Mouse (Mus musculus) midbrain, postnatal 0 days (tissue): ENCODE data around the gene Rap1a. TPM values are rescaled to one million over a fixed set of nuclear protein-coding genes. Genes with fewer than 3 reads are reported as not detected.

Source experiments
- ATAC-seq: fragments of 200-750 bp; cut with Nextera tagmentation; 2 replicates; pipeline ENCODE4 v1.8.0; 2017; ENCODE audit warnings: moderate number of reproducible peaks, mild to moderate bottlenecking, moderate TSS enrichment, moderate library complexity; ENCODE audit not compliant: low FRiP score
- DNase-seq: peaks from one replicate; pipeline ENCODE4 v3.0.0-alpha.2; 2015; ENCODE audit warnings: low spot score
- H3K27ac ChIP-seq: fragments of 300-500 bp; sonication (generic); 2 replicates; pipeline ENCODE4 v1.5.1; 2014; ENCODE audit warnings: low read depth, mild to moderate bottlenecking, low read length, mixed read lengths
- H3K27me3 ChIP-seq: fragments of 300-500 bp; sonication (generic); 2 replicates; pipeline ENCODE4 v1.6.1; 2014; ENCODE audit warnings: low read length, control low read depth, mixed read lengths; ENCODE audit not compliant: insufficient read depth
- H3K36me3 ChIP-seq: fragments of 300-500 bp; sonication (generic); 2 replicates; pipeline ENCODE4 v1.6.1; 2014; ENCODE audit warnings: low read length, control low read depth, mixed read lengths; ENCODE audit not compliant: insufficient read depth
- H3K4me1 ChIP-seq: fragments of 300-500 bp; sonication (generic); 2 replicates; pipeline ENCODE4 v1.6.1; 2014; ENCODE audit warnings: mild to moderate bottlenecking, control low read depth, antibody characterized with exemption, low read length, mixed read lengths; ENCODE audit not compliant: insufficient read depth
- H3K4me2 ChIP-seq: fragments of 300-500 bp; sonication (generic); 2 replicates; pipeline ENCODE4 v1.6.1; 2014; ENCODE audit warnings: low read depth, mild to moderate bottlenecking, low read length, mixed read lengths; ENCODE audit not compliant: poor library complexity, severe bottlenecking
- H3K4me3 ChIP-seq: fragments of 300-500 bp; sonication (generic); 2 replicates; pipeline ENCODE4 v1.5.1; 2014; ENCODE audit warnings: low read depth, mild to moderate bottlenecking, low read length, moderate library complexity
- H3K9ac ChIP-seq: fragments of 300-500 bp; sonication (generic); replicated peaks from 2 replicates; pipeline ENCODE4 v1.6.1; 2014; ENCODE audit warnings: mild to moderate bottlenecking, low read length, moderate library complexity, mixed read lengths; ENCODE audit not compliant: poor library complexity, severe bottlenecking
- H3K9me3 ChIP-seq: fragments of 300-500 bp; sonication (generic); 2 replicates; pipeline ENCODE4 v1.6.1; 2016; ENCODE audit warnings: low read length, control low read depth
- CTCF ChIP-seq: IDR thresholded peaks from 2 replicates; pipeline ENCODE4 v1.5.1; 2016; ENCODE audit warnings: antibody characterized with exemption, mild to moderate bottlenecking
- WGBS: fragments of 180-500 bp; shearing (Covaris S2); extraction: QIAGEN DNeasy Blood & Tissue Kit; methylation state at CpG from one replicate; pipeline ENCODE4 v1.1.7; 2014; 5-methylcytosine and 5-hydroxymethylcytosine counted together
- polyA plus RNA-seq: library from polyadenylated mRNA; unstranded; fragments of >200 nt; fragmentation: Nextera tagmentation; extraction: Ambion mirVana; gene quantifications from 2 replicates; pipeline ENCODE4 v1.2.1, GENCODE M21; 2015
- total RNA-seq: library from RNA; depleted of rRNA; stranded (reverse); fragments of >200 nt; gene quantifications from 2 replicates; pipeline ENCODE4 v1.2.3, GENCODE M21; 2014

Rap1a gene
- total and polyA plus RNA-seq, 2 experiments from 2014 or later: 27.1 to 66.0 TPM

DNA sequence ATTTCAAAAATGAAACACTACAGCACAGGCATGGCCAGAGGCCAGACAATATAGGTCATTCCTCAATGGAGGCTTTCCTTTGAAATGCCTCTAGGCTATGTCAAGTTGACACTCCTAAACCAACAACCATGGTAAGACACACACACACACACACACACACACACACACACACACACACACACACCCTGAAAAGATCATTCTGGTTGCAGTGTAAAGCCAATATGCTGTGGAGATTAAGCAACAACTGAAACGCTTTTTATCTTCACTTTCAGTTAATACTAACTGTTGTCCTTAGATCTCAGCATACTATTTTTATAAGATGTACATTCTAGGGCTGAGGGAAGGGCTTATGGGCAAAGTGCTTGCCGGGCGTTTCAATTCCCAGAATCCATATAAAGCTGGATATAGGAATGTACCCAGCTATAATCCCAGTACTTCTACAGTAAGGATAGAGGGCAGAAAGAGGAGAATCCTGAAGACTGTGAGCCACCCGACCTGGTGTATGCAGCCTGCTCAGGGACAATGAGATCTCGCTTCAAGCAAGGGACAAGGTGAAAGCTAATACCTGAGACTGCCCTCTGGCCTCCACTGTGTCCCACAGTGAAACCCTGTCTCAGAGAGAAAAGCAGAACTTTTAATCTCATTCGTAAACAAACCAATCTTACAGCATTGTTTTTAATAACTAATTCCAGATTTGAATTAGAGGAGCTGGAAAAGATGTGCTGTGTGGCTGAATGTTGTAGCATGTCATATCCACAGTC is 43.6 kb downstream of the Rap1a start:
- H3K27me3 ChIP-seq: no peaks in the 10 kb centered on the region
- H3K4me3 ChIP-seq: no peak overlapping the region
- H3K36me3 ChIP-seq: no peaks in the 10 kb centered on the region
- DNase-seq (no peak), ATAC-seq (no peak)
- no peak overlapping the region for H3K9ac ChIP-seq
- TF ChIP-seq CTCF: no peak
- H3K4me1 ChIP-seq: no peaks in the 10 kb centered on the region
- no peak overlapping the region for H3K27ac ChIP-seq
- 66% methylated on average over 6 of the region's 6 CpGs for WGBS
- no peak overlapping the region for H3K4me2 ChIP-seq
- H3K9me3 ChIP-seq: no peaks in the 10 kb centered on the region

DNA sequence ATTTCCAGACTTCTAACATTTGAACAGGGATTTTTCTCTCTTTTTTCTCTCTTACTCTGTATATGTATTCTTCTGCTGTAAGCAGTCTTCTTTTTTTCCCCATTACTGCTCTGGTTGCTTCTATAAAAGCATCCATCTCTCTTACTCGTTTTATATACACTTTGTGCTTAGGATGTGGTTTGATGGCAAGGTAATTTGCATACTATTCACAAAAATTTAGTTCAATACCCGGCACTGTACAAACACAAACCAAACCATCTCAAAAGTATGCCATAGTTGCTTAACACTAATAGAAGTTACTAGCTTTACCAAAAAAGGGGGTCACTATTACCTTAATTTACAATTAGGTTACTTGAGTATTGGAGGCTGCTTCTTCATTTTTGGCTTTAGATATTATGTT is 44.6 kb downstream of the Rap1a start:
- Histone ChIP-seq H3K9me3 (no peaks in the 10 kb centered on the region), H3K36me3 (no peaks in the 10 kb centered on the region), H3K9ac (no peak overlapping the region), H3K4me3 (no peak overlapping the region), H3K4me2 (no peak overlapping the region), H3K27ac (no peak overlapping the region), H3K4me1 (no peaks in the 10 kb centered on the region), H3K27me3 (no peaks in the 10 kb centered on the region)
- DNase-seq (no peak), ATAC-seq (no peak)
- WGBS: 70% methylated on average over 2 of the region's 2 CpGs
- TF ChIP-seq CTCF: no peak

DNA sequence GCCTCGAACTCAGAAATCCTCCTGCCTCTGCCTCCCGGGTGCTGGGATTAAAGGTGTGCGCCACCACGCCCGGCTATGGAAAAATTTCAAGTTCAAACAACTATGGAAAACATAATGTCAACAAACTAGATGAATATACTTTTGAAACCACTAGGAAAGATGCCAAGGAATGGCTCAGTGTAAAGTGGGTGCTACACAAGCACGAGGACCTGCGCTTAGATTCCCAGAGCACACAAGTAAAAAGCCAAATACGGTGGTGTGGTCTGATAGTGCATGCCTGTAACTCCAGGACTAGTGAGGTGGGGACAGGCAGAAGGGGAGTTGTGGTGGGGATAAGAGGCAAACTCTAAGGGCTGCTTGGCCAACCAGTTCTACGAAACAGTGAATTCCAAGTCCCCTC is 46.0 kb downstream of the Rap1a start:
- Histone ChIP-seq H3K4me3 (no peak overlapping the region), H3K27ac (no peak overlapping the region), H3K4me1 (no peaks in the 10 kb centered on the region), H3K36me3 (no peaks in the 10 kb centered on the region), H3K9me3 (no peaks in the 10 kb centered on the region), H3K4me2 (no peak overlapping the region), H3K9ac (no peak overlapping the region), H3K27me3 (no peaks in the 10 kb centered on the region)
- DNase-seq: no peak
- no peak for TF ChIP-seq CTCF
- WGBS: 98% methylated on average over 9 of the region's 9 CpGs
- ATAC-seq: no peak

DNA sequence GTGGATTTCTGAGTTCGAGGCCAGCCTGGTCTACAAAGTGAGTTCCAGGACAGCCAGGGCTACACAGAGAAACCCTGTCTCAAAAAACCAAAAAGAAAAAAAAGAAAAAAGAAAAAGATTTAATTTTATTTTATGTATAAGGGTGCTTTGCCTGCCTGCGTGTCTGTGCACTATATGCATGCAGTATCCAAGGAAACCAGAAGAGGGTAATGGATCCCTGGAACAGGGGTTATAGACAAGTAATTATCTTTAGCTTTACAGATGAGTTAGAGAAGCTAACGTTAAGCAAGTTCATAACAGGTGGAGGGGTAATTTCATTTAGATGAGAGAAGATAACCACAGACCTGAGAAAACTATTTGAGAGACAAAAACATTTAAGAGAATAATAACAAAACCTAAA is 47.0 kb downstream of the Rap1a start:
- TF ChIP-seq CTCF: no peak; the same call in 1 of the 2 replicates
- no peak for DNase-seq
- no peak overlapping the region for H3K4me2 ChIP-seq
- ATAC-seq: no peak
- no peak overlapping the region for H3K27ac ChIP-seq
- no peaks in the 10 kb centered on the region for H3K9me3 ChIP-seq
- WGBS: 74% methylated on average over 3 of the region's 3 CpGs
- no peak overlapping the region for H3K9ac ChIP-seq
- no peaks in the 10 kb centered on the region for H3K4me1 ChIP-seq
- no peaks in the 10 kb centered on the region for H3K36me3 ChIP-seq
- H3K4me3 ChIP-seq: no peak overlapping the region
- H3K27me3 ChIP-seq: no peaks in the 10 kb centered on the region

DNA sequence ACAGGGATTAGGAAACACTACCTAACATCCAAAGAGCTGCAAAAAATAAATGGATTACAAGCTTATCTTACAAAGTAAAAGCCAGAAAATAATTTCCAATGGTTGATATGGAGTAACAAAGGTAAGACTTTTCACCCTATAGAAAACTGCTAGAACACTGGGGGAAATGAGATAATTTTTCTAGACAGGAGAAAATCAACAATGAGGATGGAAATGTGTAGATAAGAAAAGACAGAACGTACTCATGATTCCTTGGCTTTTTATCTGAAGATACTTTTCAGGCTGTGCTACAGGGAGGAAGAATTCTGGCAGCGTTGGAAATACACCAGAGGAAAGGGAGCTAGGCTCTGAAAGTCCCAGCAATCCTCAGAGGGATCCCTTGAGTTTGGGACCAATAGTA is 50.3 kb downstream of the Rap1a start:
- Histone ChIP-seq H3K27me3 (no peaks in the 10 kb centered on the region), H3K4me2 (no peak overlapping the region), H3K9ac (no peak overlapping the region), H3K27ac (no peak overlapping the region), H3K4me1 (no peaks in the 10 kb centered on the region), H3K36me3 (no peaks in the 10 kb centered on the region), H3K9me3 (no peaks in the 10 kb centered on the region), H3K4me3 (no peak overlapping the region)
- ATAC-seq (no peak), DNase-seq (no peak)
- no peak for TF ChIP-seq CTCF
- 85% methylated on average over 2 of the region's 2 CpGs for WGBS

DNA sequence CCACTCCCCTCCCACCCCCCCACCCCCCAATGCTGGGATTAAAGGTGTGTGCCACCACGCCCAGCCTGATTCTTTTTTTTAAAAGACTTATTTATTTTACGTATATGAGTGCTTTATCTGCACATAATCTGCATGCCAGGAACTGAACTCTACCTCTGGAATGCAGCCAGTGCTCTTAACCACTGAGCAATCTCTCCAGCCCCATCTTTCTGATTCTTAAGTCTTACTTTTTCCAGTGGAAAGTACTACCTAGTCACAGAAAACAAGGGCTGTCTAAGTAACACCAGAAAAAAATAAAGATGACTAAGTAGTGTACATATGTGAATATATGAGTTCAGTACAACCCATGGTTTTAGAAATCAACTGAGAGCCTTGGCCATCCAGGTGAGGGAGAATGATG is 54.6 kb downstream of the Rap1a start:
- no peak for ATAC-seq
- no peak overlapping the region for H3K4me2 ChIP-seq

More for the DNA sequence above, 54.6 kb downstream of the Rap1a start:
- Histone ChIP-seq H3K9ac (no peak overlapping the region), H3K27me3 (no peaks in the 10 kb centered on the region), H3K9me3 (no peaks in the 10 kb centered on the region), H3K27ac (no peak overlapping the region), H3K4me1 (no peaks in the 10 kb centered on the region), H3K4me3 (no peak overlapping the region), H3K36me3 (no peaks in the 10 kb centered on the region)
- DNase-seq: no peak
- WGBS: 94% methylated on average over 2 of the region's 2 CpGs
- no peak for TF ChIP-seq CTCF
